Mouse (Mus musculus) kidney, postnatal 25 days (tissue): ENCODE results near the gene Rnf157.

ENCODE experiments used
- DNase-seq, 2 experiments: peaks; one replicate each; pipeline ENCODE4 v3.0.0; 2021; ENCODE audit warnings: mixed read lengths in 2 of 2

Gene Rnf157

DNA sequence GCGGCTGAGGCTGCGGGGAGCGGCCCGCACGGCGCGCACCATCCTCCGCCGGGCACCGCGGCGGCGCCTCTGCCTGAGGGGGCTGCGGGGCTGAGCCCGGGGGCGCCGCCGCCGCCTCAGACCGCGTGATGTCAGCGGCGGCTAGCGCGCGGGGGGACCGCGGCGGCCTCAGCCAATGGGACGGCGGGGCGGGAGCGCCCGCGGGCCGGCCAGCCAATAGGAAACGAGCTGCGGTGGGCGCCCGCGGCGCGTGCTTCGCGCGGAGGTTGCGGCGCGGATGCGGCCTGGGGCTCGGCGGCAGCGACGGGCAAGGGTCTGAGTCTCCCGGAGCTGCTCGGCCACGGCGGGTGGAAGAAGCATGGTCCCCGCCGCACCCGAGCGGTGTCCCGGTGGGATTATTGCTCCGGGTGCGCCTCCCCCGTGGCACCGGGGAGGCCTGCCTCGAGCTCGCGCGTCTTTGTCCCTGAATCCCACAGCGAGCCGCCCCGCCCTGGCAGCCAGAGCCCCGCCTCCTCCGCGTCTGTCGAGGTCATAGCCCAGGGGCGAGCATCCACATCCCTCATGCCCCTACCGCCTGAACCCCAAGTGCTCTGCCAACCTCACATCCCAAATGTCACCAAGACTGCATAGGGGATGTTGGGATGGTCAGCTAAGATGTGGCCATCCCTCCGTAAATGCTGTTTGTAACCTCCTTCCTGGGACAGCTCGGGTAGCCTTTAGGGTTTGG is at the start of gene Rnf157:
TSS of gene Rnf157 (minus strand) at position 129 of the 727 bp plus-strand sequence.
- peak; percentile 77 to 90 for DNase-seq

DNA sequence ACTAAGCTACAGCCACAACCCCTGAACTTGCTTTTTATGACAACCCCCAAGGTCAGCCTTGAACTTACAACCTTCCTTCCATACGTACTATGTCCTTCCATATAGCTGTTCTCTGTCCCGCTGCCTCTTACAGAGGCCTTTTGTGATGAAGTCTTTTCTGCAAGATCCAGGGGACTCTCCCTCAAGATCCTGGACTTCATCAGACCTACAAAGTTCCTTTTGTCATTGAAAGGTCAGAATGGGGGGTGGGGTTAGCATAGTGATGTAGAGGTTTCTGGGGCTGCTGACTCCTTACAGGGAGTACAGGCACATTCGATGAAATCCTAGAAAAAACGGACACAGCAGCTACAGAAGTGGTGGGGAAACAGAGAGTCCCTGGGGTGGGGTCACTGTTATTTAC is 47.0 kb upstream of the Rnf157 start:
- DNase-seq = no peak

DNA sequence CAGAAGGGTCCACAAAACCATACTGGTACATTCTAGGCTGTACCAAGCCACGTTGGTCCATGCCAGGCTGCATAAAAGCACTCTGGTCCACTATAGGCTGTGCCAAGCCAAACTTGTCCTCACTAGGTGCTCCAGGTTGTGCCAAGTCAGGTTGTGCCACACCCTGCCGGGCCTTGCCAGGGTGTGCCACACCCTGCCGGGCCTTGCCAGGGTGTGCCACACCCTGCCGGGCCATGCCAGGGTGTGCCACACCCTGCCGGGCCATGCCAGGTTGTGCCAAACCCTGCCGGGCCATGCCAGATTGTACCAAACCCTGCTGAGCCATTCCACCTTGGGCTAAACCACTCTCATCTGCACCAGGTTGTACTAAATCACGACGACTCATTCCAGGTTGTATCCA is 43.4 kb upstream of the Rnf157 start:
- DNase-seq = no peak

DNA sequence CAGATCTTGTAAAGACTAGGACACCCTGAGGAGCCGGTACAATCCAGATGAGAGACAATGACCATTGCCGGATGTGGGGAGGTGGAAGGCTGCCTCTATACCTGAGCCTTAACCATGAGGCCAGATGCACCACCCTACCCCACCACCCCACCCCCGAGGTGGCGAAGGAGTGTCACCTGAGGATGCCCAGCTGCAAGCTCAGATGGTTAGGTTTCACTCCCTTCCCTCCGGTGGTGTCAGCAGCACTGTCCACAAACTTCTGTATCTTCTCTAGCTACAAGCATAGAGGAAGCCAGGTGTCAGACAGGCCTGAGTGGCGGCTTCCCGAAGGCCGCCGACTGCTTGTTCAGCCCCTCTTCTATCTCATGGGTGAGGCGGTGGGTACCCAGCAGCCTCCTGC is 41.1 kb upstream of the Rnf157 start:
- no peak for DNase-seq

DNA sequence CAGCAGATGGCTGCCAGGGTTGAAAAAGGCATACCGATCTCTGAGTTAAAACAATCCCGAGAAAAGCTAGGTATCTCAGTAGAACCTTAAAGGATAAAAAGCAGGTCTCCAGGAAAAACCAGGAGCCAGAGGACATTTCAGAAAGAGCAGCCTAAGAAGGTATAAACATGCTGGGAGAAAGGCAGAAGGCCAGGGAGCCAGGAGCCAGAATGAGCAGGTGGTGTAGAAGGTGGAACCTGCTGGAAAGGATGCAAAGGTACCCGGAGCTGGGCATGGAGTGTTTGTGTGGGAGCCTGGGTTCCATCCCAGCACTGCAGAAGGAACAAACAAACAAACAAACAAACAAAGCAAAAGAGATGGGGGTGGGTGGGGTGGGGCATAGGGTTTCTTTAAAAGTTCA is 36.5 kb upstream of the Rnf157 start:
- DNase-seq = no peak

DNA sequence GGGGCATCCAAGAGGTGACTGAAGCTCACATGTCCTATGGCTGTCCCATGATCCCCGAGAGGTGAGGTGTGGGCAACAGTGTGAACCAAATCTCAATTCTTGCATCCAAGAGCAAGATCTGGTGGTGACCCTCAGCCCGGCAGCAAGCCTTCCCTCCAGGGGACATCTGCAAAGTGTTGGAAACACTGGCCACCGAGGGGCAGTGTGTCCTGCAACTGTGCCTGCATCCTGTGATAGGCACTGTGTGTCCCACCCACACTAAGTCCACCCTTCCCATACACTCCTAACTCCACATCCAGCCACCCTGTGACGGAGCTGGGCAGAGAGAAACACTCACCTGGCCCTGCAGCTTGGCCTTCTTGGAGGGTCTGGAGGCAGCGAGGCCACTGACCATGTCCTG is 35.0 kb upstream of the Rnf157 start:
- DNase-seq = no peak

DNA sequence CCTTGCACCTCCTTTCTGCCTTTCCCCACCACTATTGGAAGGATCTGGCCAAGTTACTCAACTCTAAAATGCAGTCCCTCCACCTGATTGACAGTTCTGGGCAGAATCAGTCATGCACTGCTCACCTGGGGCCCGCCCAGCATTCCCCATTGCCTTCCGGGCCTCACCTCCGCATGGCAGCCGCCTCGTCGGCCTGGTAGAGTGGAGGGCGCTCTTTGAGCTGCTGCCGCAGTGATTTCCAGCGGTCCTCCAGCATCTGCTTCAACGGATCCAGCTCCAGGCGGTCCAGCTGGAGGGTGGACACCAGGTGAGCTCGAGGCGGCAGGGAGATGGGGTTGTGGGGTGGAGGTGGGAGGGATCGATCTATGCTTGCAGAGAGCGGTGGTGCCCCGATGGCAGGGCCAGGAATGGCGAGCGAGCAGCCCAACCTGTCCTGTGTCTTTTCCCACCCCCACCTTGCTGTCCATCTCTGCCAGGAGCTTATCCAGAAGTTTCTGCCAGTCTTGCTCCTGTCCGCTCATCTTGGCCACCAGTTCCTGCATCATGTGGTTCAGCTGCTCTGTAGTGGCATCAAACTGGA is 33.6 kb upstream of the Rnf157 start:
- peak in 1 of 2 experiments; percentile 43 for DNase-seq

DNA sequence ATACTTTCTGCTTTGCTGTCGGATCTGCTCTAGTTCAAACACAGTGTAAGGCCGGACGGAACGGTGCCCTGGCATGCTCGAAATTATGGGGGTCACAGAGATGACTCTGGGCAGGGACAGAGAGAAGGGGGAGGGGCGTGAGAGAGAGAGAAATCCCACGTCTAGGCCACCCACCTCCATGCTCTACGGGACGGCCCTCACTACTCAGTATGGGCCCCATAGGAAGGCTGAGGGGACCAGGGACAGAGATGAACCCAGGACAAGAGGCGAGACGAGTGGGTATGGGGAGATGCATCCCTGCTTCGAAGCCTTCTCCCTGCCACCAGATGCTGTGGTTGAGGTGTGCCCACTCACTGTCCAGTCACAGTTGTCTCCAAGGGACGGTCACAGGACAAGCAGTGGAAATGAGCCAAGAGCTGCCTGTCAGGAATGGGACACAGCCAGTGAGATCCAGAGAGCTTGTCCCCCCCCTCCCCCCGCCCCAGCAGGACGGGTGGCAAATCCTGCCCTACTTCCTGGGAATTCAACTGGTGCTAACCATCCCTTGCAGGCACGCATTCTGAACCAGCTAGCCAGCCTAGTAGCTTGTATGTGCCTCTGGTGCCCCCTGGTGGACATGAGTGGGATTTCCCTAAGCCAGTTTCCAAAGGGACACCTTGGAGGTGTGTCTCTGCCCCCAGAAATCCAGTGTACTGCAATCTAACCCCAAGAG is 32.9 kb upstream of the Rnf157 start:
- peak; percentile 93 to 97 for DNase-seq

DNA sequence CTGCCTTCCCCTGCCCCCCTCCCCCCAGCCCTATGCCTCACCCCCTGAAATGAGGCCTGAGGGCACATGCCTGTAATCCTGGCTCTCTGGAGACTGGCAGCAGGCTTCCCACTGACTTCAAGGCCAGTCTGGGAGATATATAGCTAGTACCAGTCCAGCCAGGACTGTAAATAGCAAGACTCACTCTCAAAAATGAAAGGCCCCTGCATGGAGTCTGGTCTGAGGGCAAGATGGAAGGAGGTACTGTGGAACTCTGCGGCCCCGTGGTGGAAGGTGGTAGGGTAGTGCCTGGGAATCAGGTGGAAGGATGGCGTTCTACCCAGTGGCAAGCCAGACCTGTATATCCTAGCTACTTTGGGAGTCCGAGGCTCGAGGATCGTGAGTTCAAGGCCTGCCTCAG is 31.1 kb upstream of the Rnf157 start:
- no peak for DNase-seq

DNA sequence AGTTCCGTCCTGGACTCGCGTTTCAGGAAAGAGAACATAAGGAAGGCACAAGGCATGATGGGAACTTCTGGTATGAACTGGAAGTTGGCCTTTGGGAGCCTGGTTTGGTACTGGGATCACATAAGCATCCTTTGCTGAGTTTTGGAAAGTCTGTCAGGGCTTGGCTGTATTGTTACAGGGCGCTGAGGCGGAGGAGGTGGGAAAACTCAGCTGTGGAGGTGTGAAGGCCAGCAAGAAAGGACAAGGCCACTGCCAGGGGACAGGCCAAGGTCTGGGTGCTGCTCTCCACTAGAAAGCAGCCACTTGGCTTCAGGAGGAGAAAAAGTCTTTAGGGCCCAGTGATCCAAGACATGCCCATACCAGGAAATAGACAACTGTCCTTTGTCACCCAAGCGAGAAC is 30.5 kb upstream of the Rnf157 start:
- no peak for DNase-seq

DNA sequence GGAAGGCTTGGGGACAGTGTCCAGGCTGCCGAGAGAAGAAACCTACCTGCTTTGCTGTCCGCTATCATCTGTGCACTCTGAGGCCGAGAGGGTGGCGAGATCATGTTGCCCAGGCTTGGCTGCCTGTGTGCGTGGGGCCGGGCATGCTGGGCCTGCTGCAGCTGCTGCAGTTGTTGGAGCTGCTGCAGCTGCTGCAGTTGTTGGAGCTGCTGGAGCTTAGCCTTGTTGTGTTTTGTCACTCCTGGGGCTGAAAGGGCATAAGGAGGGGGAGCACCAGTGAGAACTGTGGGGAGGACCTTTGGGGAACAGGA is 30.0 kb upstream of the Rnf157 start:
- DNase-seq = no peak

DNA sequence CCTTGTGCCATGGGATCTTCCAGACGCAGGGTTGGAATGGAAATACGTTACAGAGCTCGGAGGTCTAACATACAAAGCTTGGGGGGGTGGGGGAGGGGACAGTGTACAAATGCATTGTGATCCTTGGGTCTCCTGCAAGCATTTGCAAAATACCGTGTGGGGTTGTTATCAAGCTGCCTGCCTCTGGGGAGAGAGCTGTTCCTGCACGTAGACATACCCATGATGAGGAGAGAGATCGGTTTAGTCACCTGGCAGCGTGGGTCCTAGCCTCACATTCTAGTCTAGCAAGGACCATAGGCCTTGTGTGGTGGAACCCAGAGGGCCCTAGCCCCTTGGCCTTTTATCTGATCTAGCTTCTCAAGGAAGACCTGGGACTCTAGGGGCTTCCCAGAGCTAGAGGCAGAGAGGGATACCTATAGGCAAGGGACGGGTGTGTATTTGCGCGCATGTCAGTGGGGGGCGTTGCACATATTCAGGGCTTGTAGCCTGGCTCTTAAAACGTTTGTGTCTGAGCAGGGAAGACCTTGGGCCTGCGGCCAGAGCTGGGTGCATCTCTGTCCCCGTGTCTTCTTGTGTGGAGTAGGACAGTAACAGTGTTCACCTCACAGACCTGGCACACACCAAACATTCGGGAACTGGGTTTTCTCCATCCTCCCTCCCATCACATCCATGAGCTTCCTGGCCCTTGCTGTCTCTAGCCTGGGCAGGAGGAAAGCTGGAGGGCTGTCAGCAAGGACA is 29.5 kb upstream of the Rnf157 start:
- DNase-seq = no peak

DNA sequence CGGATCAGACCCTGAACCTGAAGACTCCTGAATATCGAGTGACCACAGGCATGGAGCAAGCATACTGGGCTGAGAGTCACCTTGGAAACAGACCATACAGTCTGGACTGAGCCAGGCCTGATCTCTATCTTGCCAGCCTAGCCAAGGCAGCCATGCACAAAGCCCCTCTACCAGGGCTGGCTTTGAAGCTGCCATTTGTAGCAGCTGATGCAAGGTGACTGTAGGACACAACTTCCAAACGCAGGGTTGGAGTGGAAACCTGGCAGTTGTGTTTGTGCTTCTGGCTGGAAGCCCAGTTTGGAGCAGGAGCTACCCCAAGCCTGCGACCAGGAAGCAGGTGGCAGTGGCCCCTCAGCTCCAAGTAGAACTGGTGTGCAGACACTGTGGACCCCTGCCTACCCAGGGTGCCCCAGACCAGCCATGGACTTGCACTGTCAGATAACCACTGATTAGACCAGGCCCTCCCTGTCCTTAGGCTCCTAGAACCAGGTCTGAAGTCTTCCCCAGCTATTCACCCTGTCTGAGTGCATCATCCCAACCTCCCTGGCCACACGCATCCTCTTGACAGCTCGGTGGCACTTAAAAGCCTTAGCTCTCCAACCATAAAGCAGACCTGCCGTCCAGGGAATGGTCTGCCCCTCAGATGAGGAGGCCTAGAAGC is 27.7 kb upstream of the Rnf157 start:
- DNase-seq = peak; percentile 41 to 64

DNA sequence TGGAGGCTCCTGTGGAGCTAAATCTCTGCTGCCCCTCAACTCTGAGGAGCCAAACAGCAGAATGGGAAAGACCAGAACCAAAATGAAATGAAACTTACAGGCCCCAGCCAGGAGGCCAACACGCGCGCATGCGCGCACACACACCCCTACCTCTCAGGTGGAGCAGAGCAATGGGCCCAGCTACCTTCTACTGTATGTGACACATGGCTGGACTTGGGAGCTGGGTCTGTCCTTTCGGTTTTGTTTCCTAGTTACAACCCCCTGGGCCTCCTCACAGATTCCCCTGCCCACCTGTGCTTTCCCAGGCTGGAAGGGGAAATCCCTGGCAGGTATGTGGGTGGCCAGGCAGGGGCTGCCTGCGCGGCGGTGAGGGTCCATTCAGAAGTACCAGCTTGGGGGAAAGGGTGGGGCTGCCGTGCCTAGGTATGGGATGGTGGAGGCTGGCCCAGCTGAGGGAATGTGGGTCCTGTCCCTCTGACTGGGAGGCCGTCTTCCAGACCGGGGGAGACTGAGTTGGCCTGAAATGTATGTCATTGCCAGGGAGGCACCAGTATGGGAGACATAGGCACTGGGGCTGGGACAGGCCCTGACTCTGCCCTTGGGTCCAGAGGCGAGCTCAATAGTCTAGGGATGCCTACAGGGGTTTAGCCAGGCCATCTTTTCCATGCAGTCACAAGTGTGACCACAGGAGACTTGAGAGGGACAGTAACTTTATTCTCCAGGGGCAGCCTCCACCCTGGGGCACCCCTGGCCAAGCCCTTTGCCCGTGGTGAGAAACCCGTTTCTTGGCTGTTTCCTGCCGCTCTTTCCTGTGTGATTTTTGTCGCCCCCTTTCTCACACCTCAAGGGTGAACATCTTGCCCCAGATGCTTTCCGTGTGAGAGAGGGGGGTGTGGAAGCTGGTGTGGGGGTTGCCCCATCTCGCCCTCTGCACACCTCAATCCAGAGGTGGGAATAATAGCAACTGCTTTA is 26.7 kb upstream of the Rnf157 start:
- no peak for DNase-seq

DNA sequence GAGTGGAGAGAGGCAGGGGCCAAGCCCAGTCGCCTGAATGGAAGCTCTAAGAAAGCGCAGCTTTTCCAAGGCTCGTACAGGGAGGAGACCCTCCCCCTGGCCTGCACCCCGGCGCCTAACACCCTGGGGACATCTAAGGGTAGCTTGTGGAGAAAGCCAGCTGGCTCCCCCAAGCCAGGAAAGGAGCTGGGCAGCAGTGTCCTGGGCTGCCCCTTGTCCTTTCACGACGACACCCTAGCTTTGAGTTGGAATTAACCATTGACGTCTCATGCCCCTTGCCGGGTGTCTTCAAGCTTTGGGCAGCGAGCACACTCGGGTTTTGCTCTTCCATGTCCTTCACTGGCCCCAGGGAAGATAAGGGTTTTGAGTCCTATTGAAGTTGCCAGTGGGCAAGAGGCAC is 24.7 kb upstream of the Rnf157 start:
- no peak for DNase-seq

DNA sequence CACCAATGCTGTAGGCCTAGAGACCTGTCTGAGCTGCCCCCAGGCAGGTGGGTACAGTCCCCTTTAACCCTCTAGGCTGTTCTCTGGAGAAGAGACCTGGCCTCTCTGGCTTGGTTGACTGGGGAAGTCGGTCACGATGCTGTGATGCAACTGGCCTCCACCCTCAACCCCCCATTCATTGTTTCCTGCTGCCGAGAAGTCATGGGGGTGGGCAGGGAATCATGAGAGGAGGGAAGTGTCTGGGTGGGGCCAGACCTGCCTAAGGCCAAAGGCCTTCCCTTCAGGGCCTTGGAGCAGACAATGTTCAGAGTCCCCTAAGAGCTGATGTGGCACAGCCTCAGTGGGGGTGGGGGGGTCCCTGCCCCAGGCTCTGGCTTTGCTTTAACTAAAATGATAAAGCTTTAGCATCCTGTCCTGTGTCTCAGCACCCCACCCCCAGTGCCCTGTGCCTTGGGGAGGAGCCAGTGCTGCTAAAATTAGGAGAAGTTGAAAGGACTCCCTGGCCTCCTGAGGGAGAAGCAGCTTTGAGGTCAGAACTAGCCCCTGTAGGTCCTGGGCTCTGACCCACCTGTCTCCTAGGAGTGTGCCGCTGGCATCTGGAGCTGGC is 24.0 kb upstream of the Rnf157 start:
- peak; percentile 46 to 81 for DNase-seq

DNA sequence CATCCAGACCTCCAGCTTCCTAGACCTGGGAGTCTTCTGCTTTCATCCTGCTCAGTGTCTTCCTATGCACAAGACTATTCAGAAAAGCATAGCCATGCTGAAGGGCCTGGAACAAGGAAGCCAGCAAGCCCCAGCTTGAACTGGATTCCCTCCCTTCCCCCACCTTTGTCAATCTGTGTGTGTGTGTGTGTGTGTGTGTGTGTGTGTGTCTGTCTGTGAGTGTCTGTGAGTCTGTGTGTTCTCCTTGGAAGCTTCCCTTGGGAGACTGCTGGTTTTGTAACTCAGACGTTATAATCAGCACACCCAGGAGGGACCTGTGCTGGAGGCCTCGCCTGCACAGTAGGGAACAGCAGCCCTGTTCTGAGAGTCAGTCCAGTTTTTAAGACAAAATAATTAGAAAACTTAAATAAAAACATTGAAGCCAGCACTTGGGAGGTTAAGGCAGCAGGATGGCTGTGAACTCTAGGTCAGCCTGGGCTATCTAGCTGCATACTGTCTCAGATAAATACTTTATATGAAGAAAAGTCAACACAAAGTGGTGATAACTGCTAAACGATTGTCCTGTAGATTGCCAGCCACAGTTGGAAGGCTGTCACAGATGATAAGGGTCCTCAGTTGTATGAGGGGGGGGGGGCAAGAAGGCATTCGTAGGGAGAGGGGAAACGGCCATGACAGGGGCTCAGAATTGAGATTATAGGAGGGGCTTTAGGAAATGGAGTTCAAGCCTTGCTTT is 23.3 kb upstream of the Rnf157 start:
- no peak for DNase-seq

DNA sequence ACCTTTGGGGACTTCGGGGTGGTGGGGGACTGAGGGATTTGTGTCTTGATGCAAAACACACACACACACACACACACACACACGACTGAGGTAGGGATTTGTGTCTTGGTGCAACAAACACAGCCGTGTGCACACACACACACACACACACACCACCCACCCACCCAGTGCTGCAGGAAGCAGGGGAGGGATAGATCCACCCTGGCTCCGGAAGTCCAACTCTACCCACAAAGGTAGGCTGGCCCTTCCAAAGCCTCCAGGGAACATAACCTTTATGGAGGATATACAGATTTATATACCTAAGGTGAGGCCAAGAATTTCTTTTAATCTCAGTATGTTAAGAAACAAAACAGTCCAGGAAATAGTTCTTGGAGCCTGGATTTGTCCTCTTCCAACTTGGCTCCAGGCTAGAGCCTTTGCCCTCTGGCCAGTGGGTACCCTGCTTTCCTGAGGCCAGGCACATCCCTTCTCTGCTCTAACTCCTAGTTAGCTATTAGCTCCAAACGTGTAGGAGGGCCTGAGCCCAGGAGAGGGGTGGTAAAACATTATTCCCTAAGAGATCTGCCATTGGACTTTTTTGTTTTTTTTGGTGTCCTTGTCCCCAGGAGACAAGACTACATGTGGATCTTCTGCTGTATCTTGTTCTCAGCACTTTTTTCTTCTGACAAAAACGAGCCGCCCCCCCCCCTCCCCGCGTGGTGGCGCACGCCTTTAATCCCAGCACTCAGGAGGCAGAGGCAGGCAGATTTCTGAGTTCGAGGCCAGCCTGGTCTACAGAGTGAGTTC is 22.3 kb upstream of the Rnf157 start:
- peak; percentile 67 to 88 for DNase-seq

DNA sequence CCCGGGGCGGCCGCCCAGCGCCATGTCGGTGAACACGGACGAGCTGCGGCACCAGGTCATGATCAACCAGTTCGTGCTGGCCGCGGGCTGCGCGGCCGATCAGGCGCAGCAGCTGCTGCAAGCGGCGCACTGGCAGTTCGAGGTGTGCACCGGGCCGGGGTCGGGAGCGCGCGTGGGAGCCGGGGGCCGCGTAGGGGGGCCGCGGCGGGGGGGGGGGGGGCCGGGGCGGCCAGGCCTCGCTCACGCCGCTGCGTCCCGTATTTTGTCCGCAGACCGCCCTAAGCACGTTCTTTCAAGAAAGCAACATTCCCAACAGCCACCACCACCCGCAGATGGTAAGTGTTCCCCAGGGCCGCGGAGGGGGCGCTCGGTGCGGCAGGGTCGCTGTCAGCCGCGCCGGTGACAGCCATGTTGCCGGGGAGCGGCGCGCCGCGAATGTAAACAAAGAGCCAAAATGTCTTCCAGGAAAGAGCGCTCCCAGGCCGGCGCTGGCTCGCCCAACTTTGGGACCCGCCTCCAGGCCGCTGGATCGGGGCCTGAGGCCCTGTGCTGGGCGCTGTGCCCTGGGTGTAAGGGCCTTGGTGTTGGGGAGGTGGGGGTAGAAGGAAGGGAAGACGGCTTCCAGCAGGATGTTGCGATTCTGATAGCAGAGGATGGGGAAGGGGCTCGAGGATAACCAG is 21.6 kb upstream of the Rnf157 start:
- peak; percentile 68 to 82 for DNase-seq
